Mouse (Mus musculus): Measurements from ENCODE around the gene Fgfr2.

DNA sequence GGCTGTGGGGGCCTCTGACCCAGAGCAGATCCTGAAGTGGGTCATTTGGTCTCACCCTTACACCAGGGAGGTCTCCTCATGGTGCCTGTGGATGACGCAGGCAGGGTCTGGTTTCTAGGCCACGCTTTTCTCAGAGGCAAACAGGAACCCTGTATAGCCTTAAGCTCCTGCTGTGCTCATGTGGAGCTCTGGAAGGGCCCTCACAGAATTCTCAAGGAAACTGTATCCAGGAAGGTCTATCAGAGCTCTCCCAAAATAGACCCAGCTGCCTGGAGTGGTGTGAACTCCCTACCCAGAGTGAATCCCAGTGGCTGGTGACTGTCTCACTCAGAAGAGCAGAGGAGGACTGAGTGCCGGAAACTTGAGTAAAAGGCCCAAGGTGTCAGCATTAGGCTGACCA is 468.7 kb downstream of the Fgfr2 start:
- TF ChIP-seq CTCF (conservative IDR thresholded peaks at IDR 0.05; ENCODE audit: low read length) = no peak
- no peak for TF ChIP-seq POU5F1 (IDR thresholded peaks at IDR 0.05; ENCODE audit: borderline replicate concordance, low read length)

All from E14TG2a.4 (cell line).